Mouse (Mus musculus): ENCODE measurements at regions not wholly inside any gene's neighbourhood (a gene's known extent, or its start where the extent isn't known, plus 50 kb on each side); places are given as distances from the start of the nearest gene placed in this dataset.
"Not testable (repeated sequence)": the region's sequence is repeated elsewhere in the genome, so short reads cannot be mapped to it uniquely, and the experiment has no call there.

DNA sequence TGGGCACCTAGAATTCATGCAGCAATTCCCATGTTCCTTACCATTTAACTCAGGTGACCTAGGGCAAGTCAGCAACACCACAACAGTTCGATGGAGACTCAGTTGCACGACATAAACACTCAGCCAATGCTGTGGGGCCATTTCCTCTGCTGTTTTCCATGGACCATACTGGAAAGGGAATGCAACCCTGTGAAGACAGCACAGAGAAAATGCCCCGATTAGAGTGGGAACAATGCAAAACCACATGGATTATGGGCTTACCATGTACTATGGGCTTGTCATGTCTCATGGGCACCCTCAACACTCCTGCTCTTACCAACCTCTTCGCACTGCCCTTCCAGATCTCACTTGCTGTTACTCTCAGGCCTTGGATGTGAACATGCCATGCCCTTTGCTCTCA, 207.6 kb downstream of the Snurf start:
- not testable (repeated sequence) for DNase-seq (ENCODE audit: low spot score)

DNA sequence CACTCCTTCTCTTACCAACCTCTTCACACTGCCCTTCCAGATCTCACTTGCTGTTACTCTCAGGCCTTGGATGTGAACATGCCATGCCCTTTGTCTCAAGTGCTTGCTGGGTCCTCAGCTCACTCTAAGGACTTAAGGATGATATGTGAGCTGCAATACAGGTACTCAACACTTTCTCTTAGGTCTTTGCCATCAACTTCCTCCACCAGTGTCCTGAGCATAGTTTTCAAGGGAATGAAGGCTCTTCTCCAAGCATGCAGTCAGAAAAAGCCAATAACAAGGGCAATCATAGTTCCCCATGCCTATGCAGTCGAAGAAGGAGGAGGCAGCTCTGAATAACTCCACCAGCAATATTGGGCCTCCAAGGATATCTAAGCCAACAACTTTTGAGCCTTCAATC, 235.1 kb downstream of the Snurf start:
- DNase-seq (ENCODE audit: low spot score), result peak; percentile 12

DNA sequence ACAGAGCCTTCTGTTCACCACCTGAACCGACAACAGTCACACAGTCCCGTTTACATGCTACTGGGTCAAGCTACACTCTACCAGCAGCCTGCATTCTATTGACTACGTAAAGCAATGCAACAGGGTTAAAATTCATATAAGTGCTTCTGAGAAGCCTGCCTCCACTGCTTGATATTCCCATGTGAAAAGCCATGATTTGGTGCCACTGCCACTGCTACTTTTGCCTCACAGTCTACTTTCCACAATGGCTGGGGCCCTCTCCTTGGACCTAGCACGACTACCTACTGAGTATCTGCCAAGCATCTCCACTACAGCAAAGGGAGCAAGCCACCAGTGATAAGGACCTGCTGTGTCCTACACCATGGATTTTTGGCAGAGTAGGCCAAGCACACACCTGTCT, 236.2 kb downstream of the Snurf start:
- peak; percentile 22 for DNase-seq (ENCODE audit: low spot score)

DNA sequence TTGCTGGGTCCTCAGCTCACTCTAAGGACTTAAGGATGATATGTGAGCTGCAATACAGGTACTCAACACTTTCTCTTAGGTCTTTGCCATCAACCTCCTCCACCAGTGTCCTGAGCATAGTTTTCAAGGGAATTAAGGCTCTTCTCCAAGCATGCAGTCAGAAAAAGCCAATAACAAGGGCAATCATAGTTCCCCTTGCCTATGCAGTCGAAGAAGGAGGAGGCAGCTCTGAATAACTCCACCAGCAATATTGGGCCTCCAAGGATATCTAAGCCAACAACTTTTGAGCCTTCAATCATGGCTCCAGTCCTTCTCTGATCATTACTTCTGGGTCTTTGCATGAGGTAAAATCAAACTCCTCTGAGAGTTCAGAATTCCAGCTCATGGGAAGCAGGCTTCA, 237.5 kb downstream of the Snurf start:
- DNase-seq (ENCODE audit: low spot score), result not testable (repeated sequence)
